Mouse (Mus musculus) lung, embryonic 14.5 days (tissue): ENCODE results near the gene Cobl. TPM values are rescaled to one million over a fixed set of nuclear protein-coding genes. Genes with fewer than 3 reads are reported as not detected.

Experiments used
- ATAC-seq: fragments of 200-750 bp; cut with Nextera tagmentation; 2 replicates; pipeline ENCODE4 v1.8.0; 2017; ENCODE audit warnings: mild to moderate bottlenecking, moderate TSS enrichment, moderate library complexity; ENCODE audit not compliant: insufficient read depth
- DNase-seq: peaks from one replicate; pipeline ENCODE4 v3.0.0-alpha.2; 2015
- H3K27ac ChIP-seq: fragments of 300-500 bp; sonication (generic); 2 replicates; pipeline ENCODE4 v1.5.1; 2014; ENCODE audit warnings: low read depth, mild to moderate bottlenecking, moderate library complexity
- H3K27me3 ChIP-seq: fragments of 300-500 bp; sonication (generic); 2 replicates; pipeline ENCODE4 v1.6.1; 2014; ENCODE audit warnings: low read length, control low read depth; ENCODE audit not compliant: insufficient read depth
- H3K36me3 ChIP-seq: fragments of 300-500 bp; sonication (generic); 2 replicates; pipeline ENCODE4 v1.6.1; 2014; ENCODE audit warnings: control low read depth; ENCODE audit not compliant: insufficient read depth
- H3K4me1 ChIP-seq: fragments of 300-500 bp; sonication (generic); 2 replicates; pipeline ENCODE4 v1.6.1; 2014; ENCODE audit warnings: antibody characterized with exemption, control low read depth; ENCODE audit not compliant: insufficient read depth
- H3K4me2 ChIP-seq: fragments of 300-500 bp; sonication (generic); 2 replicates; pipeline ENCODE4 v1.6.1; 2014; ENCODE audit warnings: mild to moderate bottlenecking
- H3K4me3 ChIP-seq: fragments of 300-500 bp; sonication (generic); 2 replicates; pipeline ENCODE4 v1.5.1; 2014; ENCODE audit warnings: low read depth, low read length
- H3K9ac ChIP-seq: fragments of 300-500 bp; sonication (generic); 2 replicates; pipeline ENCODE4 v1.6.1; 2014
- H3K9me3 ChIP-seq: fragments of 300-500 bp; sonication (generic); 2 replicates; pipeline ENCODE4 v1.6.1; 2016; ENCODE audit warnings: low read depth, low read length, control low read depth
- CTCF ChIP-seq: IDR thresholded peaks from 2 replicates; pipeline ENCODE4 v1.5.1; 2016; ENCODE audit warnings: antibody characterized with exemption, low read depth
- WGBS: fragments of 180-500 bp; shearing (Covaris S2); extraction: QIAGEN DNeasy Blood & Tissue Kit; methylation state at CpG from one replicate; pipeline ENCODE4 v1.1.7; 2014; 5-methylcytosine and 5-hydroxymethylcytosine counted together
- polyA plus RNA-seq: library from polyadenylated mRNA; unstranded; fragments of >200 nt; fragmentation: Nextera tagmentation; extraction: Ambion mirVana; gene quantifications from 2 replicates; pipeline ENCODE4 v1.2.1, GENCODE M21; 2014

Gene Cobl
- polyA plus RNA-seq, 1 experiment from 2014 or later = 10.8 TPM

- DNase-seq (no peak), ATAC-seq (no peak)
- TF ChIP-seq CTCF = no peak
- Histone ChIP-seq H3K4me3 (no peak overlapping the region), H3K36me3 (no peaks in the 10 kb centered on the region), H3K4me2 (no peak overlapping the region), H3K27me3 (no peaks in the 10 kb centered on the region), H3K4me1 (no peaks in the 10 kb centered on the region), H3K9me3 (no peaks in the 10 kb centered on the region), H3K9ac (no peak overlapping the region), H3K27ac (no peak overlapping the region)
- 42% methylated on average over 4 of the region's 4 CpGs for WGBS
Measured at GRCm38 (mm10) chr11:12245327-12245915, 219.3 kb downstream of the Cobl start.

DNA sequence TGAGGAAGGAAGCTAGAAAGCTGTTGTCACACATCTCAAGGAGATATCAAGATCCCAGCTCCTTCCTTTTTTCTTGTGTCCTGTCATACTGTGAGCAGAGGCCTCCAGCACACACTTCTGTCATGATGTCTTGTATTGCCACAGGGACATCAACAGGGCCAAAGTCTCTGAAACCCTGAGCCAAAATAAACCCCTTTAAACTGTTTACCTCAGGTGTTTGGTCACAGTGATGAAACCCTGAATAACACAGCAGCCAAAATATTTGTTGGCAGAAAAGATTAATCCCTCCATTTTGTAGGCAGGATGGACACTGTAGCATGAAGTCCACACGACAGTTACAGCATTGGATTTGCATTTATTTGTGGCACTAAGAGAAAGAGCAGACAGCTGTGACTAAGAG lies 228.4 kb downstream of the Cobl start:
- Histone ChIP-seq H3K27ac (no peak overlapping the region), H3K9ac (no peak overlapping the region), H3K9me3 (no peaks in the 10 kb centered on the region), H3K4me3 (no peak overlapping the region), H3K4me2 (no peak overlapping the region), H3K4me1 (0 out of 2 replicates have a peak, but pooled peaks cover 3% of the 10 kb centered on the region), H3K36me3 (no peaks in the 10 kb centered on the region), H3K27me3 (no peaks in the 10 kb centered on the region)
- DNase-seq = no peak
- WGBS = 69% methylated on average over 1 of the region's 1 CpGs
- no peak for ATAC-seq
- TF ChIP-seq CTCF = no peak

- Histone ChIP-seq H3K9ac (no peak overlapping the region), H3K4me2 (no peak overlapping the region), H3K4me3 (no peak overlapping the region), H3K27ac (no peak overlapping the region), H3K27me3 (no peaks in the 10 kb centered on the region), H3K9me3 (no peaks in the 10 kb centered on the region), H3K36me3 (no peaks in the 10 kb centered on the region), H3K4me1 (0 out of 2 replicates have a peak, but pooled peaks cover 3% of the 10 kb centered on the region)
- DNase-seq (no peak), ATAC-seq (no peak)
- 65% methylated on average over 4 of the region's 4 CpGs for WGBS
- no peak for TF ChIP-seq CTCF
Measured at GRCm38 (mm10) chr11:12234876-12235275, 229.9 kb downstream of the Cobl start.

- H3K4me3 ChIP-seq = no peak overlapping the region
- no peak overlapping the region for H3K4me2 ChIP-seq
- H3K9me3 ChIP-seq = no peaks in the 10 kb centered on the region
- TF ChIP-seq CTCF = no peak
- H3K4me1 ChIP-seq = 0 out of 2 replicates have a peak, but pooled peaks cover 3% of the 10 kb centered on the region
- no peak overlapping the region for H3K27ac ChIP-seq
- H3K36me3 ChIP-seq = no peaks in the 10 kb centered on the region
- H3K9ac ChIP-seq = no peak overlapping the region
- 85% methylated on average over 1 of the region's 1 CpGs for WGBS
- no peaks in the 10 kb centered on the region for H3K27me3 ChIP-seq
- DNase-seq = no peak
- ATAC-seq = no peak
Measured at GRCm38 (mm10) chr11:12234126-12234525, 230.6 kb downstream of the Cobl start.

DNA sequence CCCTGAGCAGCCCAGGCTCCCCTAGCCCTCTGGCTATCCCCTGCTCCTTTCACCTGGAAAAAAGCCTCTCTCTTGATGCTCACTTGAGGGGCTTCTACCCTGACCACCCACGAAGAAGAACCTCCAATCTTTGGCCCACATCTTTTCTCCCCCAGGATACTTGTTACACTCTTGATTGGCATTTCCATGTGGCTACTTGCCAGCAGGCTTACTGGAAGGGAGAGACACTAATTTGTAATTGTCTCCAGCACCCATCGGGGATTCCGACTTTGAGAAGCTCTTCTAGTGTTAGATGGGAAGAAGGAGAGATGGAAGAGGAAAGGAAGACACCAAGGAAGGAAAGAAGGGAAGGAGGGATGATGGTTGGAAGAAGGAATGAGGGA lies 232.0 kb downstream of the Cobl start:
- H3K4me3 ChIP-seq = no peak overlapping the region
- DNase-seq (peak; percentile 34), ATAC-seq (no peak)
- no peaks in the 10 kb centered on the region for H3K27me3 ChIP-seq
- H3K4me2 ChIP-seq = no peak overlapping the region
- H3K9me3 ChIP-seq = no peaks in the 10 kb centered on the region
- 0 out of 2 replicates have a peak, but pooled peaks cover 3% of the 10 kb centered on the region for H3K4me1 ChIP-seq
- TF ChIP-seq CTCF = no peak
- 58% methylated on average over 3 of the region's 3 CpGs for WGBS
- H3K27ac ChIP-seq = peak overlapping the region; percentile 34; the same call in 1 of the 2 replicates
- no peaks in the 10 kb centered on the region for H3K36me3 ChIP-seq
- H3K9ac ChIP-seq = no peak overlapping the region

DNA sequence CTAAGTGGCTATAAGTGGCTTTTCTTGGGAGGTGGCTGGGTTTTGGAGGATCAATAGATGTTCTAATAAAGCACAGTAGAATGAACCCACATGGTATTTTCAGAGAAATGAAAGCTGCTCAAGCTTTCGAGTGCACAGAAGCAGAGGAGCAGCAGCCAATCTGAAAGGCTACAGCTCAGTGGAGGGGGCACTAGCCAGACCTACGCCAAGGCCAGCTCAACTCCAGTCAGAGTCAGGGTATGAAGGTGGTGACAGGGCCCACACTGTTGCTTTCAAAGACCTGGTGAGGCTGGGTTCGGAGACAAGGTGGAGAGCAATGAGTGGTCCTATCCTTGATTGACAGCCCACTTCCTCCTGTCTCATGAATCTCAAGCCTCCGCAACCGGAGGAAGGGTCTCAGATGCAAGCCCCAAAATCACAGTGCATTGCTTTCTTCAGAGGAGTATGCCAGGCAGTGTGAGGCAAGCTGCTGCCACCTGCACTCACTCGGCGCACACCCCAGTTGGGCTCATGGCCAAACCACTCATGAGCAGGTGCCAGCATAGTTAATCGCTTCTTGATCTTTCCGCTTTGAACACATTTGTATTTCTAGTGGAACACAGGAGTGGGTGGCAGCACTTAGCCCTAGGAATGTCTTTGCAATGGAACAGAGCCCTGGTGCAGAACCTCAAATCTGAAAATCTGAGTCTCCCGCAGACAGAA lies 232.6 kb downstream of the Cobl start:
- Histone ChIP-seq H3K9me3 (no peaks in the 10 kb centered on the region), H3K4me3 (no peak overlapping the region), H3K4me2 (peak overlapping the region; percentile 13; the same call in 1 of the 2 replicates), H3K27me3 (no peaks in the 10 kb centered on the region), H3K4me1 (0 out of 2 replicates have a peak, but pooled peaks cover 3% of the 10 kb centered on the region), H3K36me3 (no peaks in the 10 kb centered on the region), H3K9ac (no peak overlapping the region), H3K27ac (peak overlapping the region; percentile 88)
- peak; percentile 81 for ATAC-seq
- peak; percentile 78 for DNase-seq
- 61% methylated on average over 10 of the region's 10 CpGs for WGBS
- no peak for TF ChIP-seq CTCF

DNA sequence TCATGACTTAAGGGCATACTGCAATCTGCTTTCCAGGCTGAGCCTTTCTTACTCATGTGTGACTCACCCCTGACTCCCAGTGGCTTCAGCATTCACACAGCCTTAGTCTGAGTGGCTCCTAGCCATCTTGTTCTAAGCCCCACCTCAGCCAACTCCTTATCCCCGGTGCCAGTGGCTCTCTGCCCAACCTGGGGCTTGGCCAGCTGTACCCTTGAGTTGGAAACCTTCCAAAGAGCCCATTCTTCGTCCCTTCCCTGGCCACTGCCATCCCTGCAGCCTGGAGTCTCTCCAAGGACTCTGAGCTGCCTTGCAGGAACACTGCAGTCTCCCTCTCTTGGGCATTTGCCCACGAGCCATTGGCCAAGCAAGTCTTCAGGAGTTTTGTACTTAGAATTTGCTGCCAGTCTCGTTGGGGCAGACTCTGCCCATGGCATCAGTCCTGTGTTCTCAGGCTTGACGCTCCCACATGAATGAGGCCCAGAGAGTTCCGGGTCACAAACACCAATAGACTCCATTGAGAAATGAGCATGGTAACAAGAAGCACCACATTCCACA lies 233.2 kb downstream of the Cobl start:
- H3K4me1 ChIP-seq = 0 out of 2 replicates have a peak, but pooled peaks cover 3% of the 10 kb centered on the region
- no peak overlapping the region for H3K9ac ChIP-seq
- peak overlapping the region; percentile 88 for H3K27ac ChIP-seq
- ATAC-seq (peak; percentile 75), DNase-seq (peak; percentile 50)
- 50% methylated on average over 6 of the region's 6 CpGs for WGBS
- H3K27me3 ChIP-seq = no peaks in the 10 kb centered on the region
- TF ChIP-seq CTCF = peak; percentile 20; the same call in 1 of the 2 replicates
- H3K36me3 ChIP-seq = no peaks in the 10 kb centered on the region
- H3K4me2 ChIP-seq = no peak overlapping the region
- no peaks in the 10 kb centered on the region for H3K9me3 ChIP-seq
- no peak overlapping the region for H3K4me3 ChIP-seq
